Mouse (Mus musculus) CH12.LX (cell line): ENCODE results near the gene Crnkl1. TPM values are rescaled to one million over a fixed set of nuclear protein-coding genes. Genes with fewer than 3 reads are reported as not detected.

ENCODE experiments used
- DNase-seq: peaks from one replicate; pipeline ENCODE4 v3.0.0-alpha.2; 2013; ENCODE audit errors: extremely low read depth
- H3K27ac ChIP-seq: 2 replicates; pipeline ENCODE4 v1.5.1; 2012; ENCODE audit warnings: low read depth, mild to moderate bottlenecking, control low read depth, moderate library complexity; ENCODE audit not compliant: insufficient read depth
- H3K27me3 ChIP-seq: replicated peaks from 2 replicates; pipeline ENCODE3; 2012; ENCODE audit warnings: inconsistent platforms
- H3K36me3 ChIP-seq, 2 experiments: replicated peaks in 1 of 2; 2 replicates each; pipeline versions ENCODE3 to v1.6.1; 2012; ENCODE audit warnings: inconsistent platforms in 1 of 2, low read length in 1 of 2, mild to moderate bottlenecking in 1 of 2, mixed read lengths in 1 of 2, moderate library complexity in 1 of 2; ENCODE audit not compliant: control insufficient read depth in 1 of 2, insufficient read depth in 1 of 2
- H3K4me1 ChIP-seq, 2 experiments: 2 replicates each; pipeline ENCODE4 v1.6.1; 2012; ENCODE audit warnings: inconsistent platforms in 1 of 2, moderate library complexity in 1 of 2; ENCODE audit not compliant: insufficient read depth in 2 of 2, control insufficient read depth in 1 of 2
- H3K4me2 ChIP-seq: 2 replicates; pipeline ENCODE4 v1.6.1; 2012; ENCODE audit warnings: low read depth, mild to moderate bottlenecking, control low read depth; ENCODE audit not compliant: poor library complexity, insufficient read depth, severe bottlenecking
- H3K4me3 ChIP-seq, 3 experiments: fragments of 150-350 bp in 1 of 3; sonication (generic) in 1 of 3; replicated peaks in 1 of 3; 2 replicates each; pipeline versions ENCODE3 to v1.5.1; 2011 to 2012; ENCODE audit warnings: low read depth in 2 of 3, low read length in 2 of 3, mild to moderate bottlenecking in 2 of 3, moderate library complexity in 2 of 3, control low read depth in 1 of 3, improper control_type of control experiment in 1 of 3, inconsistent platforms in 1 of 3, mixed read lengths in 1 of 3; ENCODE audit not compliant: poor library complexity in 1 of 3
- H3K79me2 ChIP-seq: replicated peaks from 2 replicates; pipeline ENCODE4 v1.6.1; 2012; ENCODE audit warnings: mild to moderate bottlenecking, moderate library complexity; ENCODE audit not compliant: control insufficient read depth, poor library complexity, insufficient read depth, severe bottlenecking; ENCODE audit errors: extremely low read depth
- H3K9ac ChIP-seq: 2 replicates; pipeline ENCODE4 v1.6.1; 2012; ENCODE audit warnings: low read depth, mild to moderate bottlenecking, control low read depth, moderate library complexity; ENCODE audit not compliant: insufficient read depth
- H3K9me3 ChIP-seq: replicated peaks from 2 replicates; pipeline ENCODE3; 2012; ENCODE audit warnings: low read length, inconsistent platforms, mixed read lengths
- CHD1 ChIP-seq: IDR thresholded peaks from 2 replicates; pipeline ENCODE4 v1.6.1; 2012; ENCODE audit warnings: low read depth, low read length, improper control_type of control experiment, inconsistent platforms
- CTCF ChIP-seq, 2 experiments: IDR thresholded peaks in 1 of 2; conservative IDR thresholded peaks in 1 of 2; 2 replicates each; pipeline ENCODE4 v1.5.1; 2011 to 2012; ENCODE audit warnings: low read depth in 2 of 2, low read length in 2 of 2, improper control_type of control experiment in 1 of 2, inconsistent platforms in 1 of 2, mild to moderate bottlenecking in 1 of 2, moderate library complexity in 1 of 2
- ELF1 ChIP-seq: IDR thresholded peaks from 2 replicates; pipeline ENCODE4 v1.6.1; 2014; ENCODE audit warnings: low read depth, mild to moderate bottlenecking, inconsistent platforms, low read length, improper control_type of control experiment
- EP300 ChIP-seq: IDR thresholded peaks from 2 replicates; pipeline ENCODE4 v1.6.1; 2011; ENCODE audit warnings: low read length, improper control_type of control experiment
- HCFC1 ChIP-seq: IDR thresholded peaks from 2 replicates; pipeline ENCODE4 v1.6.1; 2012; ENCODE audit warnings: low read depth, mild to moderate bottlenecking, inconsistent platforms, low read length, improper control_type of control experiment
- JUN ChIP-seq: IDR thresholded peaks from 2 replicates; pipeline ENCODE4 v1.6.1; 2011; ENCODE audit warnings: low read depth, mild to moderate bottlenecking, low read length, improper control_type of control experiment, moderate library complexity; ENCODE audit not compliant: insufficient read depth
- KAT2A ChIP-seq: IDR thresholded peaks from 2 replicates; pipeline ENCODE4 v1.6.1; 2012; ENCODE audit warnings: low read length, improper control_type of control experiment, inconsistent platforms; ENCODE audit not compliant: insufficient replicate concordance
- MAFK ChIP-seq: IDR thresholded peaks from 2 replicates; pipeline ENCODE4 v1.6.1; 2011; ENCODE audit warnings: low read length, improper control_type of control experiment; ENCODE audit not compliant: insufficient replicate concordance
- MAX ChIP-seq: IDR thresholded peaks from 2 replicates; pipeline ENCODE4 v1.6.1; 2011; ENCODE audit warnings: low read length, improper control_type of control experiment
- MAZ ChIP-seq: IDR thresholded peaks from 2 replicates; pipeline ENCODE4 v1.6.1; 2012; ENCODE audit warnings: low read depth, mild to moderate bottlenecking, inconsistent platforms, low read length, improper control_type of control experiment, moderate library complexity
- MEF2A ChIP-seq: IDR thresholded peaks from 2 replicates; pipeline ENCODE4 v1.6.1; 2014; ENCODE audit warnings: low read depth, mild to moderate bottlenecking, inconsistent platforms, low read length, improper control_type of control experiment, borderline replicate concordance
- MXI1 ChIP-seq: IDR thresholded peaks from 2 replicates; pipeline ENCODE4 v1.6.1; 2011; ENCODE audit warnings: mild to moderate bottlenecking, low read depth, low read length, improper control_type of control experiment
- MYC ChIP-seq: IDR thresholded peaks from 2 replicates; pipeline ENCODE4 v1.6.1; 2011; ENCODE audit warnings: low read depth, mild to moderate bottlenecking, improper control_type of control experiment, low read length
- NELFE ChIP-seq: IDR thresholded peaks from 2 replicates; pipeline ENCODE4 v1.6.1; 2011; ENCODE audit warnings: low read depth, low read length, improper control_type of control experiment
- PAX5 ChIP-seq: IDR thresholded peaks from 2 replicates; pipeline ENCODE4 v1.6.1; 2012; ENCODE audit warnings: low read length, inconsistent platforms, mixed read lengths
- RCOR1 ChIP-seq: conservative IDR thresholded peaks from 2 replicates; pipeline ENCODE4 v1.6.1; 2012; ENCODE audit warnings: low read depth, mild to moderate bottlenecking, inconsistent platforms, low read length, improper control_type of control experiment
- SIN3A ChIP-seq: IDR thresholded peaks from 2 replicates; pipeline ENCODE4 v1.6.1; 2012; ENCODE audit warnings: low read length, improper control_type of control experiment, inconsistent platforms
- SMC3 ChIP-seq: IDR thresholded peaks from 2 replicates; pipeline ENCODE4 v1.6.1; 2011; ENCODE audit warnings: low read depth, low read length, improper control_type of control experiment
- TBP ChIP-seq: conservative IDR thresholded peaks from 2 replicates; pipeline ENCODE4 v1.6.1; 2011; ENCODE audit warnings: low read depth, low read length, improper control_type of control experiment
- TCF12 ChIP-seq: IDR thresholded peaks from 2 replicates; pipeline ENCODE4 v1.6.1; 2014; ENCODE audit warnings: low read depth, mild to moderate bottlenecking, inconsistent platforms, low read length, improper control_type of control experiment
- USF1 ChIP-seq: IDR thresholded peaks from 2 replicates; pipeline ENCODE4 v1.6.1; 2014; ENCODE audit warnings: low read depth, mild to moderate bottlenecking, inconsistent platforms, low read length, improper control_type of control experiment
- USF2 ChIP-seq: conservative IDR thresholded peaks from 2 replicates; pipeline ENCODE4 v1.6.1; 2011; ENCODE audit warnings: low read depth, low read length, improper control_type of control experiment
- ZC3H11A ChIP-seq: IDR thresholded peaks from 2 replicates; pipeline ENCODE4 v1.6.1; 2012; ENCODE audit warnings: low read depth, mild to moderate bottlenecking, inconsistent platforms, low read length, improper control_type of control experiment
- ZKSCAN1 ChIP-seq: IDR thresholded peaks from 2 replicates; pipeline ENCODE4 v1.6.1; 2012; ENCODE audit warnings: low read depth, inconsistent platforms, low read length, improper control_type of control experiment, borderline replicate concordance
- ZMIZ1 ChIP-seq: IDR thresholded peaks from 2 replicates; pipeline ENCODE4 v1.6.1; 2012; ENCODE audit warnings: low read depth, mild to moderate bottlenecking, inconsistent platforms, low read length, improper control_type of control experiment
- dilution Hi-C: fragments of 300-500 bp; cut with MboI; formaldehyde crosslinking; loops from 2 replicates; pipeline ENCODE4 v1.14.3; 2020; ENCODE audit warnings: low sequenced_read_pairs; ENCODE audit not compliant: extremely low pct_unique_long_range_greater_than_20kb, extremely low pct_ligation_motif_present
- in situ Hi-C: fragments of 300-500 bp; cut with MboI; formaldehyde crosslinking; loops from 3 replicates; pipeline ENCODE4 v1.14.3; 2019; ENCODE audit warnings: low sequenced_read_pairs, low pct_ligation_motif_present, low pct_unique_long_range_greater_than_20kb, mixed read lengths
- polyA plus RNA-seq: library from polyadenylated mRNA; unstranded; fragments of >175 nt; gene quantifications from 2 replicates; pipeline ENCODE4 v1.2.1, GENCODE M21; 2012; ENCODE audit warnings: low read depth; ENCODE audit not compliant: insufficient read length
- total RNA-seq, 2 experiments: library from RNA; depleted of rRNA; stranded (reverse); fragments of 300-350 nt in 1 of 2; fragments of >200 nt in 1 of 2; gene quantifications; 2 replicates each; pipeline ENCODE4 v1.2.3; 2012 to 2014

The Crnkl1 gene
- total and polyA plus RNA-seq, 3 experiments: 18.8 to 31.6 (median 30.4) TPM

DNA sequence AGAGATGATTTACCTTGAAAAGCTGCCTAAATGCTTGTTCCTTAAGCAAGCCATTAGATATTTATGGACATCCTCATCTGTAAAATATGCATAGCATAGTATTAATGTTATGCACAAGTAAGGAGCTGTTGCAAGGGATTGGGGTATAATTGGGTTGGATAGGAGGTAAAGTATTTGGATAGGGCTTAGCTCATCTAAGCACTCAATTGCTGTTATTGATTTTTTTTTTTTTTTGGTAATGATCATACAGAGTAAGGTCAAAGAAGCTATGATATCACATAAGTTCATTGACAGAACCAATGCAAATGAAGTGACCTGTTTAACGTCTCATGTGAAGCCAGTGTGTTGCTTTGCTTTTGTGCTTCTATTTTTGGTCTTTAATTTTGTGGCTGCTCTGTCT, 60.9 kb downstream of the Crnkl1 start:
- no peak overlapping the region for H3K9ac ChIP-seq
- H3K36me3 ChIP-seq: no peaks in the 10 kb centered on the region
- no peaks in the 10 kb centered on the region for H3K9me3 ChIP-seq
- dilution Hi-C loops: no loop called here
- no peaks in the 10 kb centered on the region for H3K27me3 ChIP-seq
- H3K4me3 ChIP-seq: no peak overlapping the region
- H3K4me1 ChIP-seq: peaks cover 0 to 4% of the 10 kb centered on the region in 2 experiments; a peak in 1 of 4 replicates
- TF ChIP-seq MYC (no peak), ZC3H11A (no peak), HCFC1 (no peak), RCOR1 (no peak), TBP (no peak), SIN3A (no peak), MAFK (no peak), ELF1 (no peak), ZKSCAN1 (no peak), JUN (no peak), EP300 (no peak), ZMIZ1 (no peak), TCF12 (no peak), SMC3 (no peak), MEF2A (no peak), USF1 (no peak), CTCF (conservative IDR thresholded peaks at IDR 0.05 in 1 of 2, IDR thresholded peaks at IDR 0.05 in 1 of 2; ENCODE audit: low read depth in 2 of 2, low read length in 2 of 2) (no peak), NELFE (no peak), MAZ (no peak), CHD1 (no peak)
- TF ChIP-seq, all 38 proteins: peak for 0
- Histone ChIP-seq H3K4me2 (no peak overlapping the region), H3K27ac (no peak overlapping the region), H3K79me2 (no peaks in the 10 kb centered on the region)
- in situ Hi-C loops: no loop called here
- no peak for DNase-seq

DNA sequence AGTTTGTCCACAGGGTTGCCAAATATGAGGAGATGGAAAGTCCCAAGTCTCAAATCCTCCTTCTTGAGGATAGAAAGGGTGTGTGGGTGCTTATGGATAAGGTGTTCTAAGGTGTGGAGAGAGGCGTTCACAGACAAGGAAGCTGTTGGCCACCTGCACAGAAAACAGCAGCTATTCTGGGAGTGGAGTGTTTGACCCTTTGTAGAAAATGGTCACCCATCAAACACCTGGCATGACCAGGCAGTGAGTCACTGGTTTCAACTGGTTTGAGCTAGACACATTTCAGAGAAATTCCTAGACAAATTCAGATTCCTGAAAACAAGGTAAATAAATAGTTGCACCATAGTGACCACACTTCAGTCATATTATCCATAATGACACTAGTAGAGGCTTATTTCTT, 62.7 kb downstream of the Crnkl1 start:
- DNase-seq: no peak
- in situ Hi-C loops: no loop called here
- no peak overlapping the region for H3K9ac ChIP-seq
- H3K4me2 ChIP-seq: no peak overlapping the region
- no peaks in the 10 kb centered on the region for H3K79me2 ChIP-seq
- H3K4me1 ChIP-seq: peaks cover 0 to 4% of the 10 kb centered on the region in 2 experiments; a peak in 1 of 4 replicates
- no peaks in the 10 kb centered on the region for H3K36me3 ChIP-seq
- TF ChIP-seq MAX: no peak
- no peak for TF ChIP-seq USF2
- no peak for TF ChIP-seq PAX5
- TF ChIP-seq MXI1: no peak
- TF ChIP-seq TBP: no peak
- TF ChIP-seq ZC3H11A: no peak
- no peak for TF ChIP-seq SIN3A
- TF ChIP-seq ZMIZ1: no peak
- TF ChIP-seq KAT2A: no peak
- no peak for TF ChIP-seq ZKSCAN1
- TF ChIP-seq CHD1: no peak
- TF ChIP-seq RCOR1: no peak
- no peak for TF ChIP-seq ELF1
- H3K9me3 ChIP-seq: peaks cover 3% of the 10 kb centered on the region
- dilution Hi-C loops: no loop called here
- H3K27ac ChIP-seq: no peak overlapping the region
- no peaks in the 10 kb centered on the region for H3K27me3 ChIP-seq
- no peak overlapping the region for H3K4me3 ChIP-seq
